Mouse (Mus musculus) C2C12 (cell line): ENCODE results near the gene Cfap61. TPM values are rescaled to one million over a fixed set of nuclear protein-coding genes. Genes with fewer than 3 reads are reported as not detected.

Experiments
- H3K27me3 ChIP-seq: one replicate; pipeline ENCODE4 v1.6.1; 2011; ENCODE audit not compliant: control insufficient read depth, insufficient read depth, insufficient read length
- H3K36me3 ChIP-seq: one replicate; pipeline ENCODE4 v1.6.1; 2011; ENCODE audit not compliant: control insufficient read depth, insufficient read depth
- H3K4me3 ChIP-seq: one replicate; pipeline ENCODE4 v1.5.1; 2011; ENCODE audit warnings: mild to moderate bottlenecking, control low read depth; ENCODE audit not compliant: poor library complexity, insufficient read depth, severe bottlenecking
- H3K79me2 ChIP-seq: one replicate; pipeline ENCODE4 v1.6.1; 2011; ENCODE audit not compliant: control insufficient read depth, insufficient read depth
- H3K79me3 ChIP-seq: one replicate; pipeline ENCODE4 v1.6.1; 2011; ENCODE audit warnings: low read depth, control low read depth
- H3ac ChIP-seq: one replicate; pipeline ENCODE3; 2011; ENCODE audit warnings: low read depth; ENCODE audit not compliant: control insufficient read depth, insufficient read length
- CEBPB ChIP-seq: IDR thresholded peaks from one replicate; pipeline ENCODE4 v1.6.1; 2011; ENCODE audit warnings: low read depth, mild to moderate bottlenecking, control low read depth, moderate library complexity
- CTCF ChIP-seq: IDR thresholded peaks from one replicate; pipeline ENCODE4 v1.5.1; 2011; ENCODE audit not compliant: control insufficient read depth, insufficient read depth, insufficient read length
- FOSL1 ChIP-seq: IDR thresholded peaks from one replicate; pipeline ENCODE4 v1.8.0; 2011; ENCODE audit warnings: mild to moderate bottlenecking, low read length; ENCODE audit not compliant: poor library complexity, insufficient read depth, severe bottlenecking
- MAX ChIP-seq: IDR thresholded peaks from one replicate; pipeline ENCODE4 v1.6.1; 2011; ENCODE audit warnings: mild to moderate bottlenecking, control low read depth
- MYOD1 ChIP-seq: IDR thresholded peaks from one replicate; pipeline ENCODE4 v1.6.1; 2011; ENCODE audit warnings: low read depth; ENCODE audit not compliant: control insufficient read depth, insufficient read length
- MYOG ChIP-seq: IDR thresholded peaks from one replicate; pipeline ENCODE4 v1.6.1; 2011; ENCODE audit not compliant: control insufficient read depth, insufficient read length; ENCODE audit errors: extremely low read depth
- USF1 ChIP-seq: IDR thresholded peaks from one replicate; pipeline ENCODE4 v1.6.1; 2011; ENCODE audit warnings: low read depth, mild to moderate bottlenecking, control low read depth, moderate library complexity
- polyA plus RNA-seq: library from polyadenylated mRNA; unstranded; fragments of >200 nt; fragmentation: generic; extraction: Trizol; gene quantifications from one replicate; pipeline ENCODE4 v1.2.1, GENCODE M21; 2012; ENCODE audit warnings: missing spikeins

The Cfap61 gene
- polyA plus RNA-seq, 1 experiment: 0.06 TPM

GRCm38 (mm10) chr2:146083326-146083871, 148.8 kb downstream of the Cfap61 start:
- H3ac ChIP-seq: no peak overlapping the region
- H3K79me2 ChIP-seq: no peaks in the 10 kb centered on the region
- no peaks in the 10 kb centered on the region for H3K27me3 ChIP-seq
- no peaks in the 10 kb centered on the region for H3K79me3 ChIP-seq
- no peaks in the 10 kb centered on the region for H3K36me3 ChIP-seq
- no peak overlapping the region for H3K4me3 ChIP-seq
- TF ChIP-seq FOSL1 (no peak), USF1 (no peak), MYOG (no peak), CEBPB (no peak), CTCF (no peak), MAX (no peak), MYOD1 (no peak)

GRCm38 (mm10) chr2:146087411-146087810, 152.8 kb downstream of the Cfap61 start:
- no peaks in the 10 kb centered on the region for H3K36me3 ChIP-seq
- TF ChIP-seq MAX (no peak), FOSL1 (no peak), CEBPB (no peak), MYOG (no peak), MYOD1 (no peak), USF1 (no peak), CTCF (no peak)
- no peak overlapping the region for H3ac ChIP-seq
- no peaks in the 10 kb centered on the region for H3K27me3 ChIP-seq
- H3K79me2 ChIP-seq: no peaks in the 10 kb centered on the region
- no peaks in the 10 kb centered on the region for H3K79me3 ChIP-seq
- H3K4me3 ChIP-seq: no peak overlapping the region

DNA sequence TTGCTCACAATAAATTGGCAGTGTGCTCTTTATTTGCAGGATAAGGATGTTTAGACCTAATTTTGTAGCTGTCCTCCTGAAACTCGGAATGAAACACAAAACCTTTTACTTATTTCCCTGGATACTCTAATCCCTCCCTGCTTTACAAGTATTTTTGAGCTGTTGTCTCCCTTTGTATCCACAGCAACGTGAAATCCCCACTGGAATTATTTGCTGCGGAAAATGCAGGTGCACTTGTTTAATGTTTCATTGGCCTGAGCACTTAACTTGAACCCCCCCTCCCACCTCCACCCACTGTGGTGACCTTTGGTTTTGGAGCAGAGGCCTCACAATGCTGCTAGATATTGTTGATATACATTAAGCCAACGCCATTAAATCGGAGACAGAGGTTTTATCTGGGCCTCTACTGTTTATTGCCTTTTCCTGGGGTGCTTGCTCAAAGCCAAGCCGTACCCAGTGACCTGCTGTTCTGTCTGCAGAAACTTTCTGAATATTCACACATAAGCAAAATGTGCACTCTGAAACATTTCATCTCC, 154.6 kb downstream of the Cfap61 start:
- Histone ChIP-seq H3K79me2 (no peaks in the 10 kb centered on the region), H3K79me3 (no peaks in the 10 kb centered on the region), H3K27me3 (no peaks in the 10 kb centered on the region), H3K4me3 (no peak overlapping the region), H3ac (no peak overlapping the region), H3K36me3 (no peaks in the 10 kb centered on the region)
- TF ChIP-seq MAX: no peak
- TF ChIP-seq FOSL1: no peak
- TF ChIP-seq CTCF: no peak
- no peak for TF ChIP-seq USF1
- TF ChIP-seq MYOD1: no peak
- TF ChIP-seq CEBPB: no peak
- TF ChIP-seq MYOG: no peak

DNA sequence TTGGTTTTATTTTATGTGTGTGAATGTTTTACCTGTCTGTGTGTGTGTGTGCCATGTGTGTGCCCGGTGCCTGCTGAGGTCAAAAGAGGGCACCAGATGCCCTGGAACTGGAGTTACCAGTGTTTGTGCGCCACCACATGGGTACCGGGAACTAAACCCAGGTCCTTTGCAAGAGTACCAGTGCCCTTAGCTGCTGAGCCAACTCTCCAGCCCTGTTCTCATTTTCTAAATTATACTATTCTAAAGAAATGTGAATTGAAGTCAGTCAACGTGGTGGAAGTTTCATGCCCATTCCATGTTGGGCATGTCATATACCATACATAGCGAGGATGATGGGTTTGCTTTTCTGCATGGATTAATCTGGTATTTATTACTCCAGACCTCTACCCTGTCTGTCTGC, 162.9 kb downstream of the Cfap61 start:
- TF ChIP-seq FOSL1: no peak
- TF ChIP-seq USF1: no peak
- TF ChIP-seq CTCF: no peak
- TF ChIP-seq MYOG: no peak
- no peak for TF ChIP-seq CEBPB
- TF ChIP-seq MYOD1: no peak
- TF ChIP-seq MAX: no peak
- Histone ChIP-seq H3K79me2 (no peaks in the 10 kb centered on the region), H3ac (no peak overlapping the region), H3K4me3 (no peak overlapping the region), H3K36me3 (no peaks in the 10 kb centered on the region), H3K27me3 (no peaks in the 10 kb centered on the region), H3K79me3 (no peaks in the 10 kb centered on the region)

DNA sequence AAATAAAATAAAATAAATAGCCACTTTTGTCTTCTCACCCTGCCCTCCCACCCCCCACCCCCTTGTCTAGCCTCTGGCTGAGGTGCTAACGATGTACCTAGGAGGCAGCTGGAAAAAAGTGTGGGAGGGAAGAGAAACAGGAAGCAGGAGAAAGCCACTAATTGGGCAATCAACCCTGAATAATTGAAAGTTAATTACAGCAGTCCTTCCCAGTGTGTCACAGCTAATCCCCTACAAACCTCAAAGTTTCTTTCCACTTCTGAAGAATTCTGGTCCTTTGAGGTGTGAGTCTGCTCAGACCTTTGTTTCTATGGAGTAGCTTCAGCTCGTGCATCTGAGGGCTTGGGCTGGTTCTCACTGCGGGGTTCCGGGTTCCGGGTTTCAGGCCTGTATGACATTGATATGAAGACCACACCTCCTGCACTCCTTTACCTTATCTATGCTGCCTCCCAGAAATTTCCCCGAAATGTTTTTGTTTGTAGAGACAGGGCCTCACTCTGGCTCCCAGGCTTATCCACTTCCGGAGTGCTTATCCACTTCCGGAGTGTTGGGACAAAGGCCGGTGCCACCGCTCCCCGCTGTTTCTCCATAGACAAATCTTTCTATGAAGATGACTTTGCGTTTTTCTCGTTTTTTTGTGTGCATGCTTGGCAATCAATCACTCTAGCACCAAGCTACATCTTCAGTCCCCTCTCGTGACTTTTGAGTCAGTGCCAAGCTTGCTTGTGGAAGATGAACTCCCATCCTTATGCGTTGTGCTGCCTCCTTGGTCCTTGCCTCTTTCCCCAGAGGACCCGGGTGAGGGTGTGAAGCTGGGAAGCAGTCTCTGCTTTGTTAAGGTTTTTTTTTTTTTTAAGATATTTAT, 164.5 kb downstream of the Cfap61 start:
- Histone ChIP-seq H3K79me2 (no peaks in the 10 kb centered on the region), H3ac (no peak overlapping the region), H3K36me3 (no peaks in the 10 kb centered on the region), H3K4me3 (no peak overlapping the region), H3K27me3 (no peaks in the 10 kb centered on the region), H3K79me3 (no peaks in the 10 kb centered on the region)
- TF ChIP-seq MAX: no peak
- no peak for TF ChIP-seq CEBPB
- TF ChIP-seq MYOG: no peak
- no peak for TF ChIP-seq USF1
- no peak for TF ChIP-seq CTCF
- TF ChIP-seq FOSL1: no peak
- no peak for TF ChIP-seq MYOD1
